Mouse (Mus musculus) neutrophil, adult 5-6 weeks (primary cell): ENCODE measurements around the gene Aoc3. TPM values are rescaled to one million over a fixed set of nuclear protein-coding genes. Genes with fewer than 3 reads are reported as not detected.
"Not testable (repeated sequence)": the region's sequence is repeated elsewhere in the genome, so short reads cannot be mapped to it uniquely, and the experiment has no call there.

ENCODE experiments used
- ATAC-seq: fragments of 151-379, 151-347 bp; 2 replicates; pipeline ENCODE4 v1.8.0; 2017; ENCODE audit warnings: mild to moderate bottlenecking, moderate TSS enrichment; ENCODE audit not compliant: insufficient number of reproducible peaks, poor library complexity, low FRiP score, severe bottlenecking; ENCODE audit errors: extremely low read depth
- total RNA-seq: library from RNA; stranded (forward); fragments of 200-1000 nt; gene quantifications from 2 replicates; pipeline ENCODE4 v1.2.3, GENCODE M21; 2017

The Aoc3 gene
- total RNA-seq, 1 experiment from 2014 or later: not detected

- no peak for ATAC-seq
Measured at GRCm38 (mm10) chr11:101357505-101358182, 27.2 kb downstream of the Aoc3 start.

GRCm38 (mm10) chr11:101359776-101360175, 29.4 kb downstream of the Aoc3 start:
- ATAC-seq: no peak

GRCm38 (mm10) chr11:101360651-101361113, 30.3 kb downstream of the Aoc3 start:
- ATAC-seq: no peak

- ATAC-seq: no peak
Measured at GRCm38 (mm10) chr11:101364531-101364931, 34.1 kb downstream of the Aoc3 start.

GRCm38 (mm10) chr11:101367326-101367935, 37.0 kb downstream of the Aoc3 start, which contains the start of gene G6pc:
Gene G6pc, plus strand, starts transcription at chr11:101367561.
- no peak for ATAC-seq

DNA sequence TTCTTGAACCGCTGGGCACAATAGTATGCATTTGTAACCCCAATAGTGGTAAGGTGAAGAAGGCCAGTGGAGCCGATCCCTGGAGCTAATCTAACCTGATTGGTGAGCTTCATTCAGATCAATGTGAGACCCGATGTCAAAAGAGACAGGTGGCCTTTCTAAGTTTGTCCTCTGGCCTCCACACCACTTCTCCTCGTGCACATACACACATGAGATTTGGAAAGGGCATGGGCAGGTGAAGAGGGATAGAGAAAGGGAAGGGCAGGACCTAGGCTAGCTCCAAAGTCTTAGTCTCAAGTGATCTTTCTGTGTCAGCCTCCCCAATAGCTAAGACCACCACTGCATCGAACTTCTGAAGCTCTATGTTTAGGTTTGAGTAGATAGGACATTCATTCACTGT, 39.7 kb downstream of the Aoc3 start:
- ATAC-seq: no peak

DNA sequence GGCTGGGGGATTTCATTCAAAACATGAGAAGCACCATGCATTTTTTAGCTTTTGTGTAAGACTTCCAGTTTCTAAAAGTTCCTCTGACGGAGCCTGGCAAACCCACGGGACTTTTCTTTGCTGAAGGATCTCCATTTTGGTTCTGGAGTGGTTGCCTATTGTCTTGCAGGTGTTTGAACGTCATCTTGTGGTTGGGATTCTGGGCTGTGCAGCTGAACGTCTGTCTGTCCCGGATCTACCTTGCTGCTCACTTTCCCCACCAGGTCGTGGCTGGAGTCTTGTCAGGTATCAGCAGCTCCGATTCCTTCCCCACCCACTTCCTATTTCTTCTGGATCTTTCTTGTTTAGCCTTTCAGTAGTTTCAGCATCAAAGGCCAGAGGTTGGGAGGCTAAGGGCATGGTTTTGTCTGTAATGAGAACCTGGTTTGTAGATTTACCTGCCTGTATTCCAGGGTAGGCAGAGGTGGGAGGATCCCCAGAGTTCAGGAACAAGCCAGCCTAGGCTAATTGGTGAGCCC, 44.1 kb downstream of the Aoc3 start:
- no peak for ATAC-seq

GRCm38 (mm10) chr11:101378196-101378595, 47.8 kb downstream of the Aoc3 start:
- not testable (repeated sequence) for ATAC-seq

DNA sequence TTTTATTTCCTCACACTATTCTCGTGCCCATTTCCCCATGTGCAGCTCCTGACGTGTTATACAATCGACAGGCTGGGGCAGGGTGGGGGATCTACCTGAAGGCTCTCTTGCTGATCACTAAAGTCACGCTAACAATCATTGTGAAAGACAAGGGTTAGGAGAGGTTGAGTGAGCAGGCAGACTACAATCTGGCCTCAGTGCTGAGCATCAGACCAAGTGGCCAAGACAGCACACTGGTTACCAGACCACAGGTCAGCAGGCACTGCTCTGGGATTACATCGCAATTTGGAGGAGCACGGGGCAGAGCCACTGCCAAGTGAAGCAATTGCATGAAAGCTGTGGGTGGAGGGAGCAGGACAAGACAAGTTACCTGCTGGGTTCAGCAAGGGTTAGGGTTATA, 48.5 kb downstream of the Aoc3 start:
- ATAC-seq: no peak

GRCm38 (mm10) chr11:101381817-101382216, 51.4 kb downstream of the Aoc3 start:
- ATAC-seq: no peak

Other genes with a start within 250 kb of the Aoc3 start
- 11.5 and 18.7 TPM in 2 replicates for gene Coasy, start 248.0 kb upstream of the Aoc3 start, total RNA-seq
- gene Mlx, start 243.3 kb upstream of the Aoc3 start, total RNA-seq: 38.7 and 46.3 TPM in 2 replicates
- gene Psmc3ip, start 235.2 kb upstream of the Aoc3 start, total RNA-seq: 3.6 and 4.0 TPM in 2 replicates
- gene Retreg3, start 210.7 kb upstream of the Aoc3 start, total RNA-seq: 91.3 and 97.1 TPM in 2 replicates
- 11.3 and 13.1 TPM in 2 replicates for gene Tubg1, start 210.7 kb upstream of the Aoc3 start, total RNA-seq
- gene Tubg2, start 174.7 kb upstream of the Aoc3 start, total RNA-seq: 0.35 TPM in 1 of 2 replicates, not detected in the other
- gene Cntnap1, start 160.1 kb upstream of the Aoc3 start, total RNA-seq: not detected in 2 replicates
- 0.37 and 0.81 TPM in 2 replicates for gene Plekhh3, start 159.3 kb upstream of the Aoc3 start, total RNA-seq
- gene Ccr10, start 155.2 kb upstream of the Aoc3 start, total RNA-seq: not detected in 2 replicates
- gene Ezh1, start 104.1 kb upstream of the Aoc3 start, total RNA-seq: 99.1 and 110 TPM in 2 replicates
- gene Ramp2, start 84.6 kb upstream of the Aoc3 start, total RNA-seq: not detected in 2 replicates
- 55.9 and 66.7 TPM in 2 replicates for gene Vps25, start 76.9 kb upstream of the Aoc3 start, total RNA-seq
- gene Wnk4, start 70.0 kb upstream of the Aoc3 start, total RNA-seq: 0.58 and 0.86 TPM in 2 replicates
- gene Cntd1, start 51.6 kb upstream of the Aoc3 start, total RNA-seq: 0.49 and 0.81 TPM in 2 replicates
- gene Coa3, start 51.5 kb upstream of the Aoc3 start, total RNA-seq: 14.9 and 17.7 TPM in 2 replicates
- 289 and 291 TPM in 2 replicates for gene Becn1, start 28.3 kb upstream of the Aoc3 start, total RNA-seq
- 75.9 and 97.2 TPM in 2 replicates for gene Psme3, start 14.4 kb upstream of the Aoc3 start, total RNA-seq
- 3.6 and 4.9 TPM in 2 replicates for gene Aoc2, start 5.5 kb upstream of the Aoc3 start, total RNA-seq
- gene G6pc, start 37.0 kb downstream of the Aoc3 start, total RNA-seq: not detected in 2 replicates
- gene Aarsd1, start 87.0 kb downstream of the Aoc3 start, total RNA-seq: 15.7 and 18.7 TPM in 2 replicates
- gene Gm27029, start 94.2 kb downstream of the Aoc3 start, total RNA-seq: 0.37 and 0.93 TPM in 2 replicates
- gene Rundc1, start 94.5 kb downstream of the Aoc3 start, total RNA-seq: 10.0 and 12.0 TPM in 2 replicates
- 0.49 and 1.5 TPM in 2 replicates for gene Ptges3l, start 94.7 kb downstream of the Aoc3 start, total RNA-seq
- gene Rpl27, start 111.7 kb downstream of the Aoc3 start, total RNA-seq: 281 and 354 TPM in 2 replicates
- 69.7 and 73.4 TPM in 2 replicates for gene Ifi35, start 117.8 kb downstream of the Aoc3 start, total RNA-seq
- 0.70 TPM in 1 of 2 replicates, not detected in the other for gene Rnd2, start 134.4 kb downstream of the Aoc3 start, total RNA-seq
- 5.9 and 7.7 TPM in 2 replicates for gene Vat1, start 135.6 kb downstream of the Aoc3 start, total RNA-seq
- gene Brca1, start 221.3 kb downstream of the Aoc3 start, total RNA-seq: 4.8 and 5.6 TPM in 2 replicates
- gene Nbr1, start 221.5 kb downstream of the Aoc3 start, total RNA-seq: 166 and 171 TPM in 2 replicates